In the genomic region with DNA sequence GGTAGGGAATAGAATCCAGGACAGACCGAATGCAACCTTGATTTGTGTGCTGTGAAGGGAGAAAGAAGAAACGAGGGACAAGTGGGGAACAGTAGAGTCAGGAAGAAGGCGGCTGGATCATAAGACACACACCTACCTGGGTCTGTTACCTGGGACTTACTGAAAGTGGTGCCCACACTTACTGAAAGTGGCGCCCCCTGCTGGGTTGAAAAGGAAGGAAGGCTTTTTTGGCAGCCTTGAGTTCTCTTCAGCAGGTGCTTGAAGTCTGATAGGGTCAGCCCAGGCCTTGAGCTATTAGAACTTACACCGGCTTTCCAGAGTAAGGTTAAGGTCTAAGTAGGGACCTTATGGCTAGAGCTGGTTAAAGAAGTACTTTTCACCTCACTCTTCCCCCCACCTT, we compare ENCODE assay signal across 11 mouse cellular contexts. TPM values are rescaled to one million over a fixed set of nuclear protein-coding genes. Genes with fewer than 3 reads are reported as not detected.
DNase-seq lines count a peak whose midpoint lies in the region; ATAC-seq and TF ChIP-seq lines count a peak whose summit lies in the region.
"Had no signal": no experiment of that assay in that cellular context is flagged by ENCODE, and none has a peak within 500 bp of the region (broad histone marks: within the 10 kb centered on the region; RNA-seq: fewer than 3 reads in every experiment).

No protein-coding gene starts in this region.

- no peak for TF ChIP-seq EP300 in lung, postnatal 0 days (IDR thresholded peaks at IDR 0.05)

- H3K79me2 ChIP-seq in liver, adult 2 months (ENCODE audit: control insufficient read depth, insufficient read depth, low read length) = no peaks in the 10 kb centered on the region

- H3K27ac ChIP-seq in liver, adult 2 months (replicated peaks; ENCODE audit: insufficient read depth, low read depth, low read length) = no peak overlapping the region
- H3K27ac ChIP-seq in liver, embryonic 12.5 days = no peak overlapping the region
- no peak overlapping the region for H3K27ac ChIP-seq in lung, postnatal 0 days (ENCODE audit: low read length)
- H3K27ac ChIP-seq: limb, embryonic 12.5 days had no signal

- H3K9me3 ChIP-seq in liver, embryonic 12.5 days (replicated peaks) = no peaks in the 10 kb centered on the region
- no peaks in the 10 kb centered on the region for H3K9me3 ChIP-seq in lung, postnatal 0 days (ENCODE audit: low read length)
- H3K9me3 ChIP-seq: limb, embryonic 12.5 days had no signal

- DNase-seq in liver, adult 2 months (ENCODE audit: extremely low read depth, low read depth, low spot score) = peak; percentile 33
- peak; percentile 44 for DNase-seq in T-cell, adult 2 months (ENCODE audit: low spot score)
- DNase-seq in lung, postnatal 0 days (ENCODE audit: low spot score) = peak; percentile 25
- DNase-seq in thymus, postnatal 0 days (ENCODE audit: low spot score) = peak; percentile 43
- no peak for DNase-seq in left cerebral cortex, adult 11 months (ENCODE audit: low spot score)
- no peak for DNase-seq in embryo, embryonic 11 days

- 81% methylated on average over 5 of the region's 5 CpGs for WGBS in liver, adult 2 months
- WGBS in liver, embryonic 12.5 days (ENCODE audit: insufficient replicate concordance) = 54% methylated on average over 5 of the region's 5 CpGs
- 67% methylated on average over 5 of the region's 5 CpGs for WGBS in lung, postnatal 0 days

- ATAC-seq in liver, embryonic 12.5 days = no peak
- ATAC-seq in lung, postnatal 0 days = no peak
- no peak for ATAC-seq in granulocyte monocyte progenitor cell, adult 5-6 weeks (replicated peaks; ENCODE audit: poor library complexity, severe bottlenecking)

- no peaks in the 10 kb centered on the region for H3K27me3 ChIP-seq in liver, adult 2 months (ENCODE audit: control insufficient read depth, insufficient read depth, low read length)
- no peaks in the 10 kb centered on the region; the same call in 1 of the 2 replicates for H3K27me3 ChIP-seq in liver, embryonic 12.5 days (replicated peaks)
- no peaks in the 10 kb centered on the region for H3K27me3 ChIP-seq in lung, postnatal 0 days (replicated peaks; ENCODE audit: insufficient read depth, low read length)
- H3K27me3 ChIP-seq: limb, embryonic 12.5 days had no signal

- no peak for TF ChIP-seq POLR2A in liver, adult 2 months (IDR thresholded peaks at IDR 0.05; ENCODE audit: extremely low read depth, insufficient read depth, low read length)

- no peak overlapping the region for H3K4me3 ChIP-seq in liver, adult 2 months (ENCODE audit: insufficient read depth, low read depth, low read length)
- H3K4me3 ChIP-seq in liver, embryonic 12.5 days = no peak overlapping the region
- no peak overlapping the region for H3K4me3 ChIP-seq in lung, postnatal 0 days (ENCODE audit: low read depth, low read length)
- H3K4me3 ChIP-seq: limb, embryonic 12.5 days; myocyte had no signal

- no peak overlapping the region for H3K4me2 ChIP-seq in liver, embryonic 12.5 days
- no peak overlapping the region for H3K4me2 ChIP-seq in lung, postnatal 0 days (replicated peaks; ENCODE audit: low read depth, low read length)
- H3K4me2 ChIP-seq: limb, embryonic 12.5 days had no signal

- H3K9ac ChIP-seq in liver, adult 2 months (ENCODE audit: low read depth, low read length) = no peak overlapping the region
- no peak overlapping the region for H3K9ac ChIP-seq in liver, embryonic 12.5 days
- no peak overlapping the region for H3K9ac ChIP-seq in lung, postnatal 0 days (replicated peaks; ENCODE audit: low read depth)
- H3K9ac ChIP-seq: limb, embryonic 12.5 days had no signal

- peak; percentile 48; the same call in 1 of the 2 replicates for TF ChIP-seq CTCF in liver, adult 2 months (IDR thresholded peaks at IDR 0.05; ENCODE audit: low read depth, low read length)
- peak; percentile 54 for TF ChIP-seq CTCF in lung, postnatal 0 days (IDR thresholded peaks at IDR 0.05)

- H3K36me3 ChIP-seq in liver, adult 2 months (ENCODE audit: control insufficient read depth, insufficient read depth, low read length) = no peaks in the 10 kb centered on the region
- H3K36me3 ChIP-seq in liver, embryonic 12.5 days = no peaks in the 10 kb centered on the region
- no peaks in the 10 kb centered on the region for H3K36me3 ChIP-seq in lung, postnatal 0 days (ENCODE audit: insufficient read depth, low read length)
- H3K36me3 ChIP-seq: limb, embryonic 12.5 days had no signal

- H3K4me1 ChIP-seq in liver, adult 2 months (ENCODE audit: control insufficient read depth, insufficient read depth, low read length) = peaks cover 2% of the 10 kb centered on the region; the same call in 1 of the 2 replicates
- no peaks in the 10 kb centered on the region for H3K4me1 ChIP-seq in liver, embryonic 12.5 days
- H3K4me1 ChIP-seq in lung, postnatal 0 days (ENCODE audit: insufficient read depth, low read depth, low read length) = peaks cover 5% of the 10 kb centered on the region; the same call in 1 of the 2 replicates

RNA-seq across cellular contexts. Expression of a gene that starts 40.5 kb away (rescaled TPM):
- 1.2 and 1.7 TPM in 2 replicates for total RNA-seq in liver, adult 2 months (2014; rRNA removed)
- 0.90 and 1.0 TPM in 2 replicates for polyA plus RNA-seq in liver, adult 2 months (2012; rRNA removed)
- polyA plus RNA-seq in liver, embryonic 12.5 days (2016; fragmentation: Nextera tagmentation; extraction: Ambion mirVana) = 0.25 and 0.29 TPM in 2 replicates
- polyA plus RNA-seq in lung, postnatal 0 days (2015; fragmentation: Nextera tagmentation; extraction: Ambion mirVana) = 0.49 and 0.86 TPM in 2 replicates
- polyA plus RNA-seq in thymus, postnatal 0 days (2015; fragmentation: Nextera tagmentation; extraction: Ambion mirVana) = 0.03 and 0.14 TPM in 2 replicates
- total RNA-seq in granulocyte monocyte progenitor cell, adult 5-6 weeks (2014; fragmentation: Nextera tagmentation) = not detected in 2 replicates
- total RNA-seq in granulocyte monocyte progenitor cell, adult 5-6 weeks (2017) = not detected in 2 replicates
- total RNA-seq: hematopoietic stem cell, adult 5-6 weeks had no signal
- polyA plus RNA-seq: myocyte had no signal

Comparison
In these comparisons a context has a peak if more than half of its experiments do, and no peak if none do; other contexts are left out.
1. DNase-seq: peak in liver, adult 2 months (single experiment), T-cell, adult 2 months (single experiment), lung, postnatal 0 days (single experiment) and thymus, postnatal 0 days (single experiment); none in left cerebral cortex, adult 11 months (single experiment) and embryo, embryonic 11 days (single experiment).